Mouse (Mus musculus): ENCODE results near the gene Cd6. TPM values are rescaled to one million over a fixed set of nuclear protein-coding genes. Genes with fewer than 3 reads are reported as not detected.

Cd6 gene
- polyA plus RNA-seq, 1 experiment from 2014 or later: not detected

DNA sequence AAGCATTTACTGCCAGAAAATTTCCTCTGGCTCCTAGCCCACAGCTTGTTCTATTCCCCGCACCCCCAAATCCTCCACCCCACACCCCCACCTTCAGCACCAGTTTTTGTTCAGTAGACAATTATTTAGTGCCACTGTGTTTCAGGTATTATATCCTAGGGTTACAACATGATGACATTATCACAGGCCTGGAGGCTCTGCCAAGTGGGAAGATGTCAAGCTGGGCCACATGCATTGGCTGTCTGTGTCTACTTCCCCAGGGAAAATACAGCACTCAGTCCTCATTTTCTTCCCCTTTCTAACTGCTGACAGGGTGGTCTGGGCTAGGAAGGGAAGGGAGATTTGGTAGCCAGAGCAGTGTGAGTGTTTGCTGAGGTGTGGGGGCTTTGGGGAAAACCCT, 34.9 kb downstream of the Cd6 start:
- no peak overlapping the region for H3K9ac ChIP-seq
- ATAC-seq (ENCODE audit: insufficient number of reproducible peaks, low FRiP score): no peak
- H3K4me2 ChIP-seq: no peak overlapping the region
- H3K4me3 ChIP-seq: no peak overlapping the region
- H3K4me1 ChIP-seq (replicated peaks): no peaks in the 10 kb centered on the region
- no peaks in the 10 kb centered on the region for H3K36me3 ChIP-seq
- no peak overlapping the region for H3K27ac ChIP-seq (ENCODE audit: poor library complexity, severe bottlenecking)
- 74% methylated on average over 1 of the region's 1 CpGs for WGBS
- no peaks in the 10 kb centered on the region for H3K9me3 ChIP-seq (replicated peaks)
- peaks cover 19% of the 10 kb centered on the region for H3K27me3 ChIP-seq (replicated peaks)

DNA sequence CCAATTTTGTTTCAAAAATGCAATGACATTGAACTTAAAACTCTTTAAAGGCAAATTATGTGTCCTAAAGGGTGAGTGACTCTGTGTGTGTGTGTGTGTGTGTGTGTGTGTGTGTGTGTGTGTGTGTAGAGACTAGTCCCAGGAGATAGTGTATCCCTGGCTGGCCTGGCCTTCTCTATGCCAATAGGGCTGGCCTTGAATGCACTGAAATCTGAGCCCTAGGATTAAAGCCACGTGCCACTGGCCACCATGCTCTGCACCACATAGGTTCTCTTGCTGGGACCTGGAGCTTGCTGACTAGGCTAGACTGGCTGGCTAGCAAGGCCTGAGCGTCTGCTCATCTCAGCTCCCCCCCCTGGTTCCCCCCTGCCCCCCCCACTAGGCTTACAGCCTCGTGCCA, 36.8 kb downstream of the Cd6 start:
- WGBS: 40% methylated on average over 3 of the region's 3 CpGs
- no peak for ATAC-seq (ENCODE audit: insufficient number of reproducible peaks, low FRiP score)
- Histone ChIP-seq H3K4me1 (replicated peaks) (no peaks in the 10 kb centered on the region), H3K4me2 (no peak overlapping the region), H3K4me3 (no peak overlapping the region), H3K36me3 (no peaks in the 10 kb centered on the region), H3K27me3 (replicated peaks) (peaks cover 14% of the 10 kb centered on the region), H3K9me3 (replicated peaks) (no peaks in the 10 kb centered on the region), H3K9ac (no peak overlapping the region), H3K27ac (ENCODE audit: poor library complexity, severe bottlenecking) (no peak overlapping the region)

DNA sequence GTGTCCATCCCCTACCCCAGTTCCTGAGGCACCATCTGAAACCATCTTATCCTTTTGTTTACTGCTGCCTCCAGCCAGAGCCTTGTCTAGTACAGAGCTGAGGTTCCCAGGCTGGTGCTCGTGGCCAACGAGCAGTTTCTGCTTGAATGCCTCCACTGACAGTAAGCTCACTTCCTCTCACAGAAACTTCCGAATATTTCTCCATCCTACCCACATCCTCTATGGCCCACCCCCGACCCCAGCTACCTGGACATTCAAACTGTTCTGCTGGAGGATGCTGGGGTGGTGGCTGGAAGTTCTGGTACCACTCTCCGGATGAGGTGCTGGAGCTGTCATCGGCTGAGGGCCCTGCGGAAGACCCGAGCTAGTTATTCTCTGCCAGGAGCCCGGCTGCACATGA, 39.5 kb downstream of the Cd6 start:
- Histone ChIP-seq H3K4me3 (no peak overlapping the region), H3K27ac (ENCODE audit: poor library complexity, severe bottlenecking) (no peak overlapping the region), H3K4me2 (no peak overlapping the region), H3K9ac (no peak overlapping the region), H3K4me1 (replicated peaks) (no peaks in the 10 kb centered on the region), H3K36me3 (no peaks in the 10 kb centered on the region), H3K27me3 (replicated peaks) (peaks cover 7% of the 10 kb centered on the region; the same call in 1 of the 2 replicates), H3K9me3 (replicated peaks) (no peaks in the 10 kb centered on the region)
- 64% methylated on average over 9 of the region's 9 CpGs for WGBS
- no peak for ATAC-seq (ENCODE audit: insufficient number of reproducible peaks, low FRiP score)

DNA sequence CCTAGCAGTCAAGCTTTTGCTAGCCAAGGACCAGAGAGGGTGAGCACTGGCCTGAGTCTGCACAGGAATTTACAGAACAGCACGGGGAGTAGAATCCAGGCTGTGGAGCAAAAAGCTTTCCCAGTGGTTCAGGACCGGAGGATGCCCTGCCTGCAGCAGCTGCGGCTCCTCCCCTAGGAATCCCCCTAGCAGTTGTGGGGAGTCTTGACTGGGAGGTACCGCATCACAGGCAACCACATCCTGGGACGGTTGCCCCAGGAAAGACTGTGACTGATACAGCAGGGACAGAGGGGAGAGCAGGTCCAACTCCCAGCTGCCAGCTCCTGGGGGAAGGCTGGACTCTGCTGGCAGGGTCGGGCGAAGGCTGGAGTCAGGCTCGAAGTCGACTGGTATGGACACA, 41.6 kb downstream of the Cd6 start:
- no peak overlapping the region for H3K27ac ChIP-seq (ENCODE audit: poor library complexity, severe bottlenecking)
- H3K4me3 ChIP-seq: no peak overlapping the region
- H3K9me3 ChIP-seq (replicated peaks): no peaks in the 10 kb centered on the region
- WGBS: 66% methylated on average over 9 of the region's 9 CpGs
- 0 out of 2 replicates have a peak, but pooled peaks cover 2% of the 10 kb centered on the region for H3K4me1 ChIP-seq (replicated peaks)
- no peaks in the 10 kb centered on the region for H3K36me3 ChIP-seq
- H3K9ac ChIP-seq: no peak overlapping the region
- ATAC-seq (ENCODE audit: insufficient number of reproducible peaks, low FRiP score): no peak
- no peak overlapping the region for H3K4me2 ChIP-seq
- peaks cover 7% of the 10 kb centered on the region; the same call in 1 of the 2 replicates for H3K27me3 ChIP-seq (replicated peaks)

DNA sequence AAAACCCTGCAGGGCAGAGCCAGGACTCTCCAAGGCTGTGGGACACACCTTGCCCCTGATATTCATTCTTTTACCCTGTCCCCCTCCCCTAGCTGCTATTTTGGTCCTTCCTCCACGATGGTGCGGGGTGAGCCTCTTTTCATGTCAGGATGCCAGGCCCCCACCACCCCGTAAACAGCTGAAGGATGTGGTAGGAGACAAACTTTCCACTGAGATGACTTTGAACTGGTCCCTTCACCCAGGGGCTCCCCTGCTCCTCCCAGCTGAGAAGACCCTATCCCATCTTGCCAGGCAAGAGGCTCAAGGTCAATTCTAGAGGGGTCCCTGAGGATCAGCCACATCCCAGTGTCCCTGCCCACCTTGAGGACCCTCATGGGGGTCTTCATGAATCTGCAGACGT, 42.5 kb downstream of the Cd6 start:
- Histone ChIP-seq H3K36me3 (no peaks in the 10 kb centered on the region), H3K4me1 (replicated peaks) (peaks cover 5% of the 10 kb centered on the region; the same call in 1 of the 2 replicates), H3K27ac (ENCODE audit: poor library complexity, severe bottlenecking) (no peak overlapping the region), H3K4me2 (no peak overlapping the region), H3K9me3 (replicated peaks) (no peaks in the 10 kb centered on the region), H3K9ac (no peak overlapping the region), H3K27me3 (replicated peaks) (peaks cover 7% of the 10 kb centered on the region; the same call in 1 of the 2 replicates), H3K4me3 (no peak overlapping the region)
- 66% methylated on average over 4 of the region's 4 CpGs for WGBS
- no peak for ATAC-seq (ENCODE audit: insufficient number of reproducible peaks, low FRiP score)

DNA sequence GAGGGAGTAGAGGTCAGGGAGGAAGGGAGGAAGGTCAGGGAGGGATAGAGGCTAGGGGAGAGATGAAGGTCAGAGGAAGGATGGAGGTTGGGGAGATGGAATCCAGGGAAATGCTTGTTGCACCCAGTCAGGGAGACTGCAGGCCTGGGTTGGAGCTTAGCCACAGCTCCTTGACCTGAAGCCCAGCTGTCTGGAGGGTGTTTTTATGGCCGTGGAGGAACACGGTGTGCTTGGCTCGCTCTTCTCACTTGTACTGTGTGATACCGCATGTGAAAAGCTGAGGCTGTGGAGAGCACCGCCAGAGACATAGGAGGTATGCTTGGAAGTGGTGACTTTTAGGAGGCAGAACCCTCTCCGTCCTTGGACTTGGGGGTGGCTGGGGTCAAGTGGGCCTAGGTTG, 43.1 kb downstream of the Cd6 start:
- Histone ChIP-seq H3K4me1 (replicated peaks) (peaks cover 10% of the 10 kb centered on the region; the same call in 1 of the 2 replicates), H3K4me3 (no peak overlapping the region), H3K27ac (ENCODE audit: poor library complexity, severe bottlenecking) (no peak overlapping the region), H3K36me3 (no peaks in the 10 kb centered on the region), H3K9ac (no peak overlapping the region), H3K27me3 (replicated peaks) (peaks cover 7% of the 10 kb centered on the region; the same call in 1 of the 2 replicates), H3K9me3 (replicated peaks) (no peaks in the 10 kb centered on the region), H3K4me2 (no peak overlapping the region)
- 80% methylated on average over 6 of the region's 6 CpGs for WGBS
- ATAC-seq (ENCODE audit: insufficient number of reproducible peaks, low FRiP score): no peak

DNA sequence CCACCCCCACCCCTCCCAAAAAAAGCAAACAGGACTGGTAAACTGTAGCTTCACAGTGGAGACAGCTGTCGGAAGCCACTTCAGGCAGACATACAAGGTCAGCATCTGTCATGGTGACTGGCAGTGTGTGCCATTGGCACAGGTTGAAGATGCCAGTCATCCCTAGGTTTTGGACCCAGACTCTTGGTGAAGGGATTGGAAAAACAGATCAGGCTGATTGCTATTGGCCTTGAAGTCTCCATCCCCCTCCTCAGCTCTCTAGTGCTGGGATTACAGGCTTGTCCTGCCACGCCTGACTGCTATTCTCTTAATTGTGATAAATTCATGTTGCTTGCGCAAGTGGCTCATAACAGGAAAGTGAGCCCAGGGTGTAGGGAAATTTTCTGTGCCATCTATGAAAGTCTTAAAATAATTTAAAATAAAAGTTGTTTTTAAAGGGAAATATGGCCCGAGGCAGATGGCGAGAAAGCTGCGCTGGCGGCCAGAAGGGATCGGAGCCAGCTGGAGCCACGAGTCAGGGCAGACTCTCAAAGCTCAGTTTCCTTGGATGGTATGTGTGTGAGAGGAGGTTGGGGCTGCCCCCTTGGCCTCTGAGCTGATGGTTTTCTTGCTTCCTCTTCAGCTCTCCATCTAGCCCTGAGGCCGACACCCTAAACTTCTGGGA, 44.9 kb downstream of the Cd6 start:
- no peaks in the 10 kb centered on the region for H3K27me3 ChIP-seq (replicated peaks)
- peaks cover 20% of the 10 kb centered on the region for H3K4me1 ChIP-seq (replicated peaks)
- H3K27ac ChIP-seq (ENCODE audit: poor library complexity, severe bottlenecking): no peak overlapping the region
- H3K9ac ChIP-seq: no peak overlapping the region
- no peak overlapping the region for H3K4me2 ChIP-seq
- WGBS: 81% methylated on average over 10 of the region's 10 CpGs
- no peaks in the 10 kb centered on the region for H3K36me3 ChIP-seq
- H3K4me3 ChIP-seq: no peak overlapping the region
- no peak for ATAC-seq (ENCODE audit: insufficient number of reproducible peaks, low FRiP score)
- H3K9me3 ChIP-seq (replicated peaks): no peaks in the 10 kb centered on the region

DNA sequence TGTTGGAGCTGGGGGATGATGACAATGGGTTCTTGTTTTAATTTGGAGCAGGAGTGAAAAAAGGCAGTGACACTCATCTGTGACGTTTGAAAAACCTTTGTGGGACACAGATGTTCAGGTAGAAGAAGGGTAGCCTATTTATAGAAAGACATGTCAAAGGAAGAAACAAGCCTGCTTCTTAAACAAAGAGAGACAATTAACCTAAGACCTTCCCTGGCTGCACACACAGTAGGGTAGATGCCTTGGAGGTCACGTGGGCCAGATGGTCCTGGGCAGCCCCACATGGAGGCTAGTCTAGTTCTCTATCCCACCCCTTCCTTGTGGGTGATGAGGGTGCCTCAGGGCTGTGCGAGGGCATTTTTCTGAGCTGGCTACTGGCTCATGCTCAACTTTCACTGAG, 45.8 kb downstream of the Cd6 start:
- no peak overlapping the region for H3K9ac ChIP-seq
- no peaks in the 10 kb centered on the region for H3K9me3 ChIP-seq (replicated peaks)
- no peak overlapping the region for H3K4me3 ChIP-seq
- H3K36me3 ChIP-seq: no peaks in the 10 kb centered on the region
- 45% methylated on average over 3 of the region's 3 CpGs for WGBS
- no peaks in the 10 kb centered on the region for H3K27me3 ChIP-seq (replicated peaks)
- H3K27ac ChIP-seq (ENCODE audit: poor library complexity, severe bottlenecking): no peak overlapping the region
- peaks cover 20% of the 10 kb centered on the region for H3K4me1 ChIP-seq (replicated peaks)
- no peak for ATAC-seq (ENCODE audit: insufficient number of reproducible peaks, low FRiP score)
- H3K4me2 ChIP-seq: no peak overlapping the region

DNA sequence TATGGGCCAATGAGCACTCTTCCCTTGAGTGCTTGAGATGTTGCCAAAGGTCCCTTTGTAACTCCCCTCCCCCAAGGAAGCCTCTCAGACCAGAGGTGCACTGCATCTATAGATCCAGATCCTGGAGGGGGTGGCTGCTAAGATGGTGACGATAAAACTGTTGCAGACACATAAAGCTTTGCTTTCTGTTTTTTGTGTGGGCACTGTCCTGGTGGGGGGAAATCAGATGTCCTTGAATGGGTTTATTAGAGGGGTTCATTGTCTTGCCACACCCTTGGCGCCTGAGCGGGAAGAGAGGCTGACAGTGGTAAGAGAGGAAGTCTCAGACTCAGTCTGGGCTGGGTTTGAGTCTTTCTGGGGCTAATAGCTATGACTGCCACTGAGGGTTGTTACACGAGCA, 46.7 kb downstream of the Cd6 start:
- Histone ChIP-seq H3K9ac (no peak overlapping the region), H3K9me3 (replicated peaks) (no peaks in the 10 kb centered on the region), H3K36me3 (no peaks in the 10 kb centered on the region), H3K4me2 (no peak overlapping the region), H3K4me3 (no peak overlapping the region), H3K27me3 (replicated peaks) (no peaks in the 10 kb centered on the region), H3K27ac (ENCODE audit: poor library complexity, severe bottlenecking) (no peak overlapping the region), H3K4me1 (replicated peaks) (peaks cover 20% of the 10 kb centered on the region)
- WGBS: 79% methylated on average over 4 of the region's 4 CpGs
- no peak for ATAC-seq (ENCODE audit: insufficient number of reproducible peaks, low FRiP score)

DNA sequence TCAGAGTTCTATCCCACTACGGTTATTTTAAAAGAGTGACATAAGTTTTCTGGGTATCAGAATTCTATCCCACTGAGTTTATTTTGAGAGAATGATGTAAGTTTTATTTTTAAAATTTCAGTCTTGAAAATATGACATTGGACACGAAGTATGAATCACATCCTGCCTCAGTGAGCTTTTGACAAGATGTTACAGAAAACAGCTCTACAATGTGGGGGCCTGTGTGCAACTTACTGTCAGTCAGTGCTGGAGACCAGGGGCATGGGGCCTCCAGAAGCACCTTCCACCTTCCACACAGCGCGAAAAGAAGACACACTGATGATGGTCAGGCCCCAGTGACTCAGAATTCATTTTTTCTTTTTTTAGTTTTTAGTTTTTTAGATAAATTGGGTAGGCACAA, 48.2 kb downstream of the Cd6 start:
- Histone ChIP-seq H3K27ac (ENCODE audit: poor library complexity, severe bottlenecking) (no peak overlapping the region), H3K27me3 (replicated peaks) (no peaks in the 10 kb centered on the region), H3K9me3 (replicated peaks) (no peaks in the 10 kb centered on the region), H3K4me1 (replicated peaks) (peaks cover 20% of the 10 kb centered on the region), H3K4me2 (no peak overlapping the region), H3K36me3 (no peaks in the 10 kb centered on the region), H3K9ac (no peak overlapping the region), H3K4me3 (no peak overlapping the region)
- no peak for ATAC-seq (ENCODE audit: insufficient number of reproducible peaks, low FRiP score)
- 61% methylated on average over 4 of the region's 4 CpGs for WGBS

DNA sequence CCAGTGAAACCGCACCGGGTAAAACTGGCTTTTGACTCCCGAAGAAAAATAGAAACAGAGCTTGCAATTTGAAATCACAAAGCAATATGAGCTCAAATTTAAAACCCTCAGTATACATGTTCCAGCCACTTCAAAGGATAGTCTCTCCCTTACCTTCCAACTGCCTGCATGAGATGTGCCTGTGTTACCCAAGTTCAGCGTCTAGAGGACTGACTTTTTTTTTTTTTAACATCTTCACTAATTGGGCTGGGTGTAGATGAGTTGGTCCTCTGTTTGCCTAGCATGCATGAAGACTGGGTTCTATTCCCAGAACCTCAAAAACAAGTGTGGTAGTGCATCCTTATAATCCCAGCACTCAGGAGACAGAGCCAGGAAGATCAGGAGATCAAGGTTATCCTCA, 53.0 kb downstream of the Cd6 start:
- 87% methylated on average over 4 of the region's 4 CpGs for WGBS
- ATAC-seq (ENCODE audit: insufficient number of reproducible peaks, low FRiP score): no peak
- Histone ChIP-seq H3K4me1 (replicated peaks) (peaks cover 10% of the 10 kb centered on the region), H3K9ac (no peak overlapping the region), H3K27me3 (replicated peaks) (0 out of 2 replicates have a peak, but pooled peaks cover 2% of the 10 kb centered on the region), H3K36me3 (no peaks in the 10 kb centered on the region), H3K4me3 (no peak overlapping the region), H3K4me2 (no peak overlapping the region), H3K9me3 (replicated peaks) (no peaks in the 10 kb centered on the region), H3K27ac (ENCODE audit: poor library complexity, severe bottlenecking) (no peak overlapping the region)

DNA sequence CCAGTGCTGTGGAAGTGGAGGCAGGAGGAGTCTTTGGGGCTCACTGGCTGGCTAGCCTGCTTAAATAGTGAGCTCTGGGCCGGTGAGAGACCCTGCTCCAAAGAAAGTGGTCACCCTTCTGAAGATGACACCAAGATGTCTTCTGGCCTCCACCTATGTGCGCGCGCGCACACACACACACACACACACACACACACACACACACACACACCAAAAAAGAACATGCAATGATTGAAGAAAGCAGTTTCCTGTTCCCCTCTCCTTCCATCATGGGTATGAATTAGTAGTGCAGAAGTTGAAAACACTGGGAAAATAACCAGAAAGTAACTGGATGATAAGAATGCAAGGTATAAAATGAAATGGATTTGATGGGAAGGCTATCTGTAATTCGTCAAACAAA, 55.7 kb downstream of the Cd6 start:
- 96% methylated on average over 6 of the region's 6 CpGs for WGBS
- H3K9me3 ChIP-seq (replicated peaks): no peaks in the 10 kb centered on the region
- no peak overlapping the region for H3K4me3 ChIP-seq
- no peak overlapping the region for H3K27ac ChIP-seq (ENCODE audit: poor library complexity, severe bottlenecking)
- no peaks in the 10 kb centered on the region for H3K36me3 ChIP-seq
- no peak overlapping the region for H3K4me2 ChIP-seq
- ATAC-seq (ENCODE audit: insufficient number of reproducible peaks, low FRiP score): no peak
- H3K9ac ChIP-seq: no peak overlapping the region
- H3K4me1 ChIP-seq (replicated peaks): peaks cover 7% of the 10 kb centered on the region
- 0 out of 2 replicates have a peak, but pooled peaks cover 2% of the 10 kb centered on the region for H3K27me3 ChIP-seq (replicated peaks)

Data from heart, embryonic 12.5 days (tissue).